Mouse (Mus musculus) thymus, adult 2 months (tissue): ENCODE measurements around the gene Zbtb22. TPM values are rescaled to one million over a fixed set of nuclear protein-coding genes. Genes with fewer than 3 reads are reported as not detected.

ENCODE experiments used
- DNase-seq: peaks from one replicate; pipeline ENCODE4 v3.0.0; 2021
- H3K27ac ChIP-seq: fragments of 200-500 bp; 2 replicates; pipeline ENCODE4 v1.5.1; 2012; ENCODE audit warnings: low read length, control low read depth; ENCODE audit not compliant: control insufficient read depth, insufficient read depth
- H3K27me3 ChIP-seq: fragments of 200-500 bp; 2 replicates; pipeline ENCODE4 v1.6.1; 2012; ENCODE audit warnings: mild to moderate bottlenecking, low read length, moderate library complexity, mixed read lengths; ENCODE audit not compliant: control insufficient read depth, insufficient read depth
- H3K36me3 ChIP-seq: fragments of 200-500 bp; 2 replicates; pipeline ENCODE4 v1.6.1; 2012; ENCODE audit warnings: mild to moderate bottlenecking, low read length, moderate library complexity; ENCODE audit not compliant: control insufficient read depth, insufficient read depth
- H3K4me1 ChIP-seq: fragments of 200-500 bp; replicated peaks from 2 replicates; pipeline ENCODE4 v1.6.1; 2012; ENCODE audit warnings: low read length; ENCODE audit not compliant: control insufficient read depth, insufficient read depth
- H3K4me3 ChIP-seq: fragments of 200-500 bp; 2 replicates; pipeline ENCODE4 v1.5.1; 2012; ENCODE audit warnings: mild to moderate bottlenecking, low read length, control low read depth, moderate library complexity; ENCODE audit not compliant: control insufficient read depth, insufficient read depth
- CTCF ChIP-seq: fragments of 200-500 bp; IDR thresholded peaks from 2 replicates; pipeline ENCODE4 v1.5.1; 2012; ENCODE audit warnings: mild to moderate bottlenecking, control low read depth, low read length, moderate library complexity, borderline replicate concordance; ENCODE audit not compliant: control insufficient read depth, poor library complexity, insufficient read depth; ENCODE audit errors: extremely low read depth
- POLR2A ChIP-seq: fragments of 200-500 bp; IDR thresholded peaks from 2 replicates; pipeline ENCODE4 v1.6.1; 2012; ENCODE audit warnings: mild to moderate bottlenecking, low read length, control low read depth, moderate library complexity; ENCODE audit not compliant: control insufficient read depth, poor library complexity, insufficient read depth; ENCODE audit errors: extremely low read depth
- WGBS: fragments of 180-500 bp; shearing (Covaris S2); methylation state at CpG from one replicate; pipeline ENCODE4 v1.1.7; 2018; 5-methylcytosine and 5-hydroxymethylcytosine counted together
- polyA plus RNA-seq: library from polyadenylated mRNA; depleted of rRNA; stranded (reverse); fragments of >200 nt; gene quantifications from 2 replicates; pipeline ENCODE4 v1.2.3, GENCODE M21; 2012

Zbtb22 gene
- polyA plus RNA-seq, 1 experiment = 120 TPM

DNA sequence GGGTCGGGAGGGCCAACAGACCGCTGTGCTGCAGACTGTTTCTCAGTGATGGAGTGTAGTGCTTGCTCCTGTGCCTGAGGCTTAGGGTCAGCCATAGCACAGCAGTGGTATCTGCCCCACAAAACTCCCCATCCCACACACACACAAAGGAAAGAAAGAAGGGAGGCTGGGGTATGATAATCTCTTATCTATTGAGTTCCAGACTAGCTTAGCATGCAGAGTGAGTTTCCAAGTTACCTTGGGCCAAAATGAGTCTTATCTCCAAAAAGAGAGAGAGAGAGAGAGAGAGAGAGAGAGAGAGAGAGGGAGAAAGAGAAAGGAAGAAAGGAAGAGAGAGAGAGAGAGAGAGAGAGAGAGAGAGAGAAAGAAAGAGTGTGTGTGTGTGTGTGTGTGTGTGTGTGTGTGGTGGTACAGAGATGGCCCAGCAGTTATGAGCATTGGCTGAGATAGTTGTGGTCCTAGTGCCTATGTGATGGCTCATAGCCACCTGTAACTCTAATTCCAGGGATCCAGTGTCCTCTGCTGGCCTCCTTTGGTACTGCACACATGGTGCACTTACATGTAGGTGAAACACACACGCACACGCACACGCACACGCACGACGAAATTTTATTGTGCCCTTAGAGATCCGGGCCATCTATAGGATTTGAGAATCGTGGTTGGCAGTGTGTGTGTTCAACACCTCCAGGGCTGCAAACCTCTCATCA is 9.0 kb downstream of the Zbtb22 start:
- Histone ChIP-seq H3K4me3 (no peak overlapping the region), H3K36me3 (no peaks in the 10 kb centered on the region), H3K4me1 (peaks cover 8% of the 10 kb centered on the region), H3K27me3 (no peaks in the 10 kb centered on the region), H3K27ac (no peak overlapping the region)
- TF ChIP-seq CTCF = no peak
- TF ChIP-seq POLR2A = no peak
- DNase-seq = peak; percentile 50
- WGBS = 95% methylated on average over 10 of the region's 10 CpGs

DNA sequence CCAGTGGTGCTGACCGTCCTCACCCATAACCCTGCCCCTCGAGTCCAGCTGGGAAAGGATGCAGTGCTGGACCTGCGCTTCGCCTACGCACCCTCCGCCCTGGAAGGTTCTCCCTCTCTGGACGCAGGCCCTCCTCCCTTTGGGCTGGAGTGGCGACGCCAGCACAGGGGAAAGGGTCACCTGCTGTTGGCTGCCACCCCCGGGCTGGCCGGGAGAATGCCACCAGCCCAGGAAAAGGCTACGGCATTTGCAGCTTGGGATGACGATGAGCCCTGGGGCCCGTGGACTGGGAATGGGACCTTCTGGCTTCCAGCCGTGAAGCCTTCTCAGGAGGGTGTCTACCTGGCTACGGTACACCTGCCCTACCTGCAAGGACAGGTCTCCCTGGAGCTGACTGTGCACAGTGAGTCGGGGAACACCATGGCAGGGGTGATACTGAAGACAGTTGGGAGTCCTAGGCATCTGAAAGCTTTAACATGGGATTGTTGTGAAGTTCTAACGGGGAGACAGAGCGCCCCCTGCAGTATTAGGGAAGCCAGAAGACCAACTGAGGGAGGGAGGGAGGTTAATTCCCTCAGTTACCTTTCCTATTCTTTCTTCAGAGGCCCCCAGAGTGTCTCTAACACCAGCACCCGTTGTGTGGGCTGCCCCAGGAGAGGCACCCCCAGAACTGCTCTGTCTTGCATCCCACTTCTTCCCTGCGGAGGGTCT is 9.9 kb downstream of the Zbtb22 start:
- TF ChIP-seq POLR2A (no peak), CTCF (no peak)
- Histone ChIP-seq H3K4me3 (no peak overlapping the region), H3K4me1 (peaks cover 9% of the 10 kb centered on the region), H3K27ac (no peak overlapping the region), H3K36me3 (no peaks in the 10 kb centered on the region), H3K27me3 (no peaks in the 10 kb centered on the region)
- no peak for DNase-seq
- WGBS = 97% methylated on average over 21 of the region's 21 CpGs

DNA sequence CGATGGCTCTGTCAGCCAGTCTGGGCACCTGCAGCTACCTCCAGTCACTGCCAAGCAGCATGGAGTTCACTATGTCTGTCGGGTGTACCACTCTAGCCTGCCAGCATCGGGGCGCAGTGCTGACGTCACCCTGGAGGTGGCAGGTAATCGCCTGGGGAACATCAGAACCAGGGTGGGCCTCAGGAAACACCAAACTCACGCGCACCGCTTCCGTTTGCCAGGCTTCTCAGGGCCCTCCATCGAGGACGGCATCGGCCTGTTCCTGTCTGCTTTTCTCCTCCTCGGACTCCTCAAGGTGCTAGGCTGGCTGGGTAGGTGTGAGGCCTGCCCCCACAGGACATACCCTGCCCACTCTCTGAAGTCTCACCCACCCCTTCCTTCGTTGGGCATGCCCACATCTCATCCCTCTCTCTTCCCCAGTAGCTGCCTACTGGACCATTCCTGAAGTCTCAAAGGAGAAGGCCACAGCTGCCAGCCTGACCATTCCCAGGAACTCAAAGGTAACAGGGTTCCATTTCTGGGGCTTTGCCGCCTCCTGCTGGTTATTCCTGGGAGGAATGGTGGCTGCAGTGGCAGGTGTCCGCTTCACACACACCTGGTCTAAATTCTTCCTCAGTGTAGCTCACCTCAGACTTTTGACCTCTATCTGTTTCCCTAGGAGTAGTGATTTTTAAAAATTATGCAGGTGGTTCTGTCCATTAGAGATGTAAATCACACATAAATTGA is 10.7 kb downstream of the Zbtb22 start:
- TF ChIP-seq POLR2A (no peak), CTCF (no peak)
- Histone ChIP-seq H3K27me3 (no peaks in the 10 kb centered on the region), H3K27ac (no peak overlapping the region), H3K36me3 (no peaks in the 10 kb centered on the region), H3K4me1 (peaks cover 15% of the 10 kb centered on the region), H3K4me3 (no peak overlapping the region)
- DNase-seq = no peak
- WGBS = 93% methylated on average over 17 of the region's 17 CpGs

DNA sequence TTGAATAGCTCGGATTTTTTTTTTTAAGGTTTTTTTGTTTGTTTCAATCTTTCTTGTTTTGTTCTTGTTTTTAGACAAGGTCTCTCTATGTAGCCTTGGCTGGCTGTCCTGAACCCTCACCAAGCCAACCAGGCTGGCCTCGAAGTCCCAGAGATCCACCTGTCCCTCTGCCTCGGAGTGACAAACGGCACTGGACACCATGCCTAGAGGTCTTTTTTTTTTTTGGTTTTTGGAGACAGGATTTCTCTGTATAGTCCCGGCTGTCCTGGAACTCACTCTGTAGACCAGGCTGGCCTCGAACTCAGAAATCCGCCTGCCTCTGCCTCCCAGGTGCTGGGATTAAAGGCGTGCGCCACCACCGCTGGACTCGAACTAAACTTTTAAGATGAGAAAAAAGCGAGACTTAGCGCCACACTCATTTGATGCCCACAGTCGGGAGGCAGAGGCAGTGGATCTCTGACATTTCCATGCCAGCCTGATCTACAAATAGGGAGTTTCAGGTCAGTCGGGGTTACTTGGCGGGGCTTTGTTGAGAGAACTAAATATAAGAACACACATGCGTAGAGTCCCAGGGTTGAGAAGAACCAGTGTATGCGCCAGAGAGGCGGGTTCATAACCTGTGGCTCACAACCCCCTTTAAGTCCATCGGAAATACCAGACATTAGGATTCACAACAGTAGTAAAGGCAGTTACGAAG is 12.7 kb downstream of the Zbtb22 start:
- H3K4me3 ChIP-seq = no peak overlapping the region
- no peaks in the 10 kb centered on the region for H3K27me3 ChIP-seq
- no peak overlapping the region for H3K27ac ChIP-seq
- no peak for DNase-seq
- H3K36me3 ChIP-seq = peaks cover 5% of the 10 kb centered on the region; the same call in 1 of the 2 replicates
- whole genome bisulfite sequencing = 85% methylated on average over 21 of the region's 21 CpGs
- peaks cover 18% of the 10 kb centered on the region for H3K4me1 ChIP-seq
- TF ChIP-seq CTCF = no peak
- no peak for TF ChIP-seq POLR2A

DNA sequence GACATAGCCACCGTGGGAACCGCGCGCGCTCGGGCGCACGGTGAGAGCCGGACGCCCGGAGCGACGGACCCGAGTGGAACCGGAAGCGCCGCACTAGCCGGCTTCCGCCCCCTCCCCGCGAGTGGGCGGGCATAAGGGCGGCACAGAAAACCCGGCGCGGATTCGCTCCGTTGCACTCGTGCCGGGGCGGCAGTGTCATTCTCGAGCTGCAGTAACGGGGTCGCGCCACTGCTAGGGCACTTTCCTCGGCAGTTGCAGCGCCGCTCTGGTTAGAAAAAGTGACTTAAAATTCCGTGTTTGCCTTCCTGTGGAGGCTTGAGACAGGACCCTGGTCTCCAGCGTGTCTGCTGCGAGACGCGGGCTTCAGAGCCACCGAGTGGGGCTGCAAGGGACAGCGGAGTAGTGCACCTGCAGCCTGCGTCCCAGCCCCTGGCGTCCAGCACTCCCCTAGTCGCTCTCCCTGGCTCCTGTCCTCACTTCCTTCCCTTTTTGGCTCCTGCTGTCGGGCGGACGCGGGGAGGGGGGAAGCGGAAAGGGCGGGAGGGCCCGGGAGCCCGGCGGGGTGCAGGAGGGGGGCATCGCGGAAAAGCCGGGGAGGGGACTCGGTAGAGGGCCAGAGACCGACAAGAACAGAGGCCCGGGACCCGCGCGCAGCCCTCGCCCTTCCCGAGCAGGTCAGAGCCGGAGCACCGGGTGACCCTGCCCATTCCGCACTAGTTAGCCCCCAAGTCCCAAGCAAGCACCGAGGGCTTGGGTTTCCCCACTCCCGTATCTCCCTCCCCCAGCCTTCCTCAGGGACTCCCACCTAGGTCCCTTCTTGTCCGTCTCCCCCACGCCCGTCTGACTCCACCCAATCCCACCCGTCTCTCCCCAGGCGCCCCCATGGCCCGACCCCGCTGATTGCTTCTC is 13.9 kb downstream of the Zbtb22 start, which contains the start of gene Rgl2:
TSS of gene Rgl2 (plus strand) at position 173 of the 909 bp plus-strand sequence.
- Histone ChIP-seq H3K4me1 (peaks cover 18% of the 10 kb centered on the region), H3K27ac (peak within 1 kb of the TSS; percentile 93), H3K36me3 (peaks cover 6% of the 10 kb centered on the region; the same call in 1 of the 2 replicates), H3K4me3 (peak within 1 kb of the TSS; percentile 75), H3K27me3 (no peaks in the 10 kb centered on the region)
- DNase-seq = peak; percentile 94
- under 1% methylated on average over 79 of the region's 80 CpGs for WGBS
- TF ChIP-seq CTCF (0 out of 2 replicates have a peak, but pooled peaks have one; percentile 51), POLR2A (no peak)
